Mouse (Mus musculus): ENCODE measurements around the gene Sertad1. TPM values are rescaled to one million over a fixed set of nuclear protein-coding genes. Genes with fewer than 3 reads are reported as not detected.
A peak's percentile ranks its signal among the peaks of the same experiment; 100 is the strongest.

Gene Sertad1
- 35.3 and 36.7 TPM in 2 replicates for polyA plus RNA-seq (2015; fragmentation: Nextera tagmentation; extraction: Ambion mirVana)

DNA sequence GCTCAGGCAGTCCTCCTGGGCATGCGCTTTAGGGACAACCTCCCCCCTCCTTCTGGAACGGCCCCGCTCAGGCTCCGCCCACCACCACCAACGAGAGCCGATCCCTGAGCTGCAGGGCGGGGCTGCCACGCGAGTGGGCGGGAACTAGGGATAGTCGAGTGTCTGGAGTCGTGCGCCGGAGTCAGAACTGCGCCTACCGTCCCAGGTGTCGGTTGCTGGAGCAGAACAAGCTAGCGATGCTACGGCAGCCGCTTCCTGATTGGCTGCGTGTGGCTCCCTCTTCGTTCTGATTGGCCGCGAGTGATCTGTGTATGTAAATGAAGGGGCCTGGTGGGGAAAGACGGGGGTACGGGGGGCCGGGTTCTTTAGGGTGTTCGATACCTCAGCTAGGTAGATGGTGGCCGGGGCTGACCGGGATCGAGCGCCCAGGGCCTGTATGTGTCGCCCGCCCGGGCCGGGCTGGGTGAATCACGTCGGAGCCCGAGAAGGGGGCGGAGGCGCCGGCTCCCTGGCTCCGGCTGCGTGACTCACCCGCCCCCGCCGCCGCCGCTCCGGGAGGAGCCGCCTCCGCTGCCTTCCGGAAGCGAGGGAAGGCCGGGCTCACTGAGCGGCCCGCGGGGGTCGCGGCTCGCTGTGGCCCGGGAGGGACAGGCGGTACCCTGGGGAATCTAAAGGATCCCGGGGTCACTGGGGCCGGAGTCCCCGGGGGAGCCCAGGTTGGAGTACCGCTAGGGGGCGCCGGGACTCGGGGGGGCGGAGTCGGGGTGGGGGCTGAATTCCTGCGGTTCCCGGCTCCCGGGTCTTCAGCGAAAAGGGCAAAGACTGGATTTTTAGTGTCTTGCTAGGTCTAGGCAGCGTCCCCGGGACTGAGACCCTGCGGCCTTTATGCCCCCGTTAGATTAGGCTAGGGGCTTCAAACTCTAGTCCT lies at the start of gene Sertad1:
Sertad1 (plus strand) TSS at position 141 of the 928 bp plus-strand sequence.
- Histone ChIP-seq H3K36me3 (peaks cover 9% of the 10 kb centered on the region; the same call in 1 of the 2 replicates), H3K9ac (peak within 1 kb of the TSS; percentile 81), H3K9me3 (no peaks in the 10 kb centered on the region), H3K4me1 (peaks cover 35% of the 10 kb centered on the region), H3K4me3 (replicated peaks) (peak within 1 kb of the TSS; percentile 79), H3K27me3 (replicated peaks) (no peaks in the 10 kb centered on the region), H3K4me2 (peak within 1 kb of the TSS; percentile 79), H3K27ac (peak within 1 kb of the TSS; percentile 99)
- ATAC-seq (ENCODE audit: insufficient read depth, low FRiP score, low read depth), result peak; percentile 91
- under 1% methylated on average over 74 of the region's 80 CpGs for WGBS

DNA sequence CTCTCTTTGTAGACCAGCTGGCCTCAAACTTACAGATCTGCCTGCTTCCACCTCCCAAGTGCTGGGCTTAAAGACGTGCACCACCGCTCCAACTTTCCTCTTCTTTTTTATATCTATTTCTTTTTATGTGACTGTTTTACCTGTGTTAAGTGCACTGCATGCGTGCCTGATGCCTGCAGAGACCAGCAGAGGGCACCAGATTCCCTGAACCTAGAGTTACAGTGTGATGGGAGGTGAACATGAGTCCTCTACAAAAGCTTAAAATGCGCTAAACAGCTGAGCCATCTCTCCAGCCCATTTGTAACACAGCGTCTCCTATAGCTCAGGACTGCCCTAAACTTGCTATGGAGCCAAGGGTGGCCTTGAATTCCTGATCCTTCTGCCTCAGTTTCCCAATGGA lies 49.2 kb upstream of the Sertad1 start:
- 0 out of 2 replicates have a peak, but pooled peaks cover 3% of the 10 kb centered on the region for H3K4me1 ChIP-seq
- H3K9me3 ChIP-seq, result no peaks in the 10 kb centered on the region
- 58% methylated on average over 5 of the region's 5 CpGs for WGBS
- H3K4me3 ChIP-seq (replicated peaks), result no peak overlapping the region
- peaks cover 10% of the 10 kb centered on the region for H3K27me3 ChIP-seq (replicated peaks)
- no peaks in the 10 kb centered on the region for H3K36me3 ChIP-seq
- H3K27ac ChIP-seq, result no peak overlapping the region
- no peak overlapping the region for H3K4me2 ChIP-seq
- ATAC-seq (ENCODE audit: insufficient read depth, low FRiP score, low read depth), result no peak
- no peak overlapping the region for H3K9ac ChIP-seq

DNA sequence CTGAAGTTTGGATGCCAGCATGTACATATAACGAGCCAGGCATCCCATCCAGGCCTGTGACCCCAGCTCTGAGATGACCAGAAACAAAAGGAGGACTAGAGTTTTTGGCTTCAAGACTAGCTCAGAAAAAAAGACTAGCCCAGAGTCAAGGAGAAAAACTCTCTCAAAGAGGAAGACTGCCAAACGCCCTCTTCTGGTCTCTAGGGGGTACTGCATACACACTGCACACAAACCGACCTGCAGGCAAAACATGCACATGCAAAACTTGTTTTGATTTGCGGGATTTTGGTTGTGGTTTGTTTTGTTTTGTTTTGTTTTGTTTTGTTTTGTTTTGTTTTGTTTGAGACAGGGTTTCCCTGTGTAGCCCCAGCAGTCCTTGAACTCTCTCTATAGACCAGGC lies 46.7 kb upstream of the Sertad1 start:
- Histone ChIP-seq H3K9ac (no peak overlapping the region), H3K27ac (no peak overlapping the region), H3K27me3 (replicated peaks) (0 out of 2 replicates have a peak, but pooled peaks cover 3% of the 10 kb centered on the region), H3K4me2 (no peak overlapping the region), H3K4me3 (replicated peaks) (no peak overlapping the region), H3K4me1 (no peaks in the 10 kb centered on the region), H3K36me3 (no peaks in the 10 kb centered on the region), H3K9me3 (no peaks in the 10 kb centered on the region)
- no peak for ATAC-seq (ENCODE audit: insufficient read depth, low FRiP score, low read depth)
- 75% methylated on average over 4 of the region's 4 CpGs for WGBS

DNA sequence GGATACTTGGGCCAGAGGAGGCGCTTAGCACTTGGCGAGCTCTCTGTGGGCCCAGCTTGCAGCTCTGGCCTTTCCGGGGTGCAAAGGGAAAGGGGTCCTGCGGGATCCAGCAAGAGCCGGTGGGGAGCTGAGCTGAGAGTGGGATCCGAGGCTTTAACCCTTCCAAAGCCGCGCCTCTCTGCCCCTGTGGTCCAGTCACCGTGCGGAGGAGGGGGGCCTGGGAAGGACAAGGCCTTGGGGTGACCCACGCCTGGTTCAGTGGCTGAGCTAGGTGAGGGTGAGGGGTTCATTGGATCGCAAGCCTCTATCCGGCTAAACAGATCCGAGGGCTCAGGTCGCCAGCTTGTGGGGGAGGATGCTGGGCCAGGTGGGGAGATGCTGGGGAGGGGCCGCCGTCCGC lies 40.7 kb upstream of the Sertad1 start:
- H3K36me3 ChIP-seq, result no peaks in the 10 kb centered on the region

DNA sequence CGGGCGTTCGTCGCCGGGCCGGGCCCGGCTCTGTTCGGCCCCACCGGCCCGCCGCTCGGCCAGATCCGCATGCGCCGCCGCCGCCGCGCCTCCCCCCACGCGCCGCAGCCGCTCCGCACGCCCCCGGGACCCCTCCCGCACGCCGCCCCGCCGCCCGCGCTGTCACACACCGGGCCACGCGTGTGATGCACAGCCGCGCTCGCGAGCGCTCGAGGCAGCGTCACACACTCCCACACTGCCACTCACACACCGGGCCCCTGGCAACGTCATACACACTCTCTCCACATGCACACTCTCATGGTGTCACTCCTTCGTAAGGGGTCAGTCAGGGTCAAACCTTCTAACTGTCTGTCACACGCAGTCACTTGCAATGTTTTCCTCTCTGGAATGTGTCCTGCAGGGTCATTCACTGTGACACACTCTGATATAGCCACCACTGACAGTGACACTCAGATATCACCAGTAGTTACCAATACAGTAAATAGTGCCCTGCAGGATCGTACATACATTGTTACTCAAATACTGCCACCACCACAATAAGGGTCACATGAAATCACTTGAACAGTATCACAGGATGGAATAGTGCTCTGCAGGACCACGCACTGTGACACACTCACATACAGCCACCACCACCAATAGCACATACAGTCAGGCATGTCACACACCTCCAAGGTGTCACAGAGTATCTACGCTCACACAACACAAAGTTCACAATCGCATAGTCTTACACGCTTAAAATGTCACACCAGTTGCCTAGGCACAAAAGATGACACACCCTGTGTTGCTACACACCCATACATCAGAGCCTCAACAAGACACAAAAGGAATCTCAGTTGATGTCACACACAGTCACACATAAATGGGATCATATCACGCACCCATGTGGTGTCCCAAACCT lies 39.9 kb upstream of the Sertad1 start:
- Histone ChIP-seq H3K4me2 (peak overlapping the region; percentile 98), H3K27me3 (replicated peaks) (peaks cover 22% of the 10 kb centered on the region), H3K4me1 (peaks cover 18% of the 10 kb centered on the region), H3K9me3 (no peaks in the 10 kb centered on the region), H3K9ac (peak overlapping the region; percentile 22; the same call in 1 of the 2 replicates), H3K4me3 (replicated peaks) (peak overlapping the region; percentile 60), H3K36me3 (no peaks in the 10 kb centered on the region), H3K27ac (no peak overlapping the region)
- 9% methylated on average over 42 of the region's 53 CpGs for WGBS
- peak; percentile 0; the same call in 1 of the 2 replicates for ATAC-seq (ENCODE audit: insufficient read depth, low FRiP score, low read depth)

More for the DNA sequence above, 40.7 kb upstream of the Sertad1 start:
- 6% methylated on average over 18 of the region's 18 CpGs for WGBS
- H3K27me3 ChIP-seq (replicated peaks), result peaks cover 22% of the 10 kb centered on the region
- peaks cover 18% of the 10 kb centered on the region for H3K4me1 ChIP-seq
- peak overlapping the region; percentile 98 for H3K4me2 ChIP-seq
- no peaks in the 10 kb centered on the region for H3K9me3 ChIP-seq
- no peak for ATAC-seq (ENCODE audit: insufficient read depth, low FRiP score, low read depth)
- H3K9ac ChIP-seq, result peak overlapping the region; percentile 22; the same call in 1 of the 2 replicates
- H3K4me3 ChIP-seq (replicated peaks), result peak overlapping the region; percentile 49
- no peak overlapping the region for H3K27ac ChIP-seq

DNA sequence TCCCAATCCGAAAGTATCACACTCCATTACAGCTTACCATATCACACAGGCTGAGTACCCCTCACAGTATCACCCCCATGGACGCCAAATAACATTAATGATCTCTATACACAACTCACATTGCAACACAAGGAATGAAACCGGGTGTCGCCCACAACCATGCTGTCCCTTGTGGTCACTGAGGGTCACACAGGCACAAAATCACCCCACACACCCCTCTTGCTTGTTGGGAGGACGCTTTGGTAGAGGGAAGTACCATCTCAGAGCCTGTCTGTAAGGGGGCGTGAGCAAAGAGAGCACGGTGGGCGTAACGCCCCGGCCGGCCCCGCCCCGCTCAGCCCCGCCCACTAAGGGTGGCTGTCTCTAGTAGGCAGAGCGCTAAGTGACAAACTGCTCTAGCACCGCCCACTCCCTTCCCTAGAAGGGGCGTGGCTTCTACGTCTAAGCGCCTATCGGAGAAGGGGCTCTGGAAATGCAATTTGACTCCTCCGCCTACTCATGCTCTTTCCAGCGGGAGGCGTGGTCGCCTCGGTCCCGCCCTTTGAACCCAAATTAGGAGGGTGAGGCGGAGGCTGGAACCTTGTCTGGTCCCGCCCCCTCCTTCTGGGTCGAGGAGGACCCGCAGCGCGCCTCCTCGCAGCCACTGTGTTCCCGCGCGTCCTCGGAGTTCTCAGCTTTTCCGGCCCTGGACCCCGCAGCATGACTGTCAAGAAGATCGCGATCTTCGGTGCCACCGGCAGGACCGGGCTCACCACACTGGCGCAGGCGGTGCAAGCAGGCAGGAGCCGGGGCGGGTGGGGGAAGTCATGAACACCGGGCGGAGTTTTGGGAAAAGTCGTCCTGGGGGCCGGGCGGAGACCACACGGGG lies 39.1 kb upstream of the Sertad1 start, which contains the start of the genes Sptbn4 and Blvrb:
Sptbn4 (minus strand) TSS at position 268 of the 868 bp plus-strand sequence.
Blvrb (plus strand) TSS at position 560 of the 868 bp plus-strand sequence.
- Histone ChIP-seq H3K9me3 (no peaks in the 10 kb centered on the region), H3K4me1 (peaks cover 18% of the 10 kb centered on the region), H3K4me2 (peak within 1 kb of the TSS; percentile 98), H3K4me3 (replicated peaks) (peak within 1 kb of the TSS; percentile 60), H3K27ac (peak within 1 kb of the TSS; percentile 37; the same call in 1 of the 2 replicates), H3K9ac (peak within 1 kb of the TSS; percentile 53), H3K27me3 (replicated peaks) (peaks cover 22% of the 10 kb centered on the region), H3K36me3 (no peaks in the 10 kb centered on the region)
- 2% methylated on average over 54 of the region's 54 CpGs for WGBS
- peak; percentile 90 for ATAC-seq (ENCODE audit: insufficient read depth, low FRiP score, low read depth)

DNA sequence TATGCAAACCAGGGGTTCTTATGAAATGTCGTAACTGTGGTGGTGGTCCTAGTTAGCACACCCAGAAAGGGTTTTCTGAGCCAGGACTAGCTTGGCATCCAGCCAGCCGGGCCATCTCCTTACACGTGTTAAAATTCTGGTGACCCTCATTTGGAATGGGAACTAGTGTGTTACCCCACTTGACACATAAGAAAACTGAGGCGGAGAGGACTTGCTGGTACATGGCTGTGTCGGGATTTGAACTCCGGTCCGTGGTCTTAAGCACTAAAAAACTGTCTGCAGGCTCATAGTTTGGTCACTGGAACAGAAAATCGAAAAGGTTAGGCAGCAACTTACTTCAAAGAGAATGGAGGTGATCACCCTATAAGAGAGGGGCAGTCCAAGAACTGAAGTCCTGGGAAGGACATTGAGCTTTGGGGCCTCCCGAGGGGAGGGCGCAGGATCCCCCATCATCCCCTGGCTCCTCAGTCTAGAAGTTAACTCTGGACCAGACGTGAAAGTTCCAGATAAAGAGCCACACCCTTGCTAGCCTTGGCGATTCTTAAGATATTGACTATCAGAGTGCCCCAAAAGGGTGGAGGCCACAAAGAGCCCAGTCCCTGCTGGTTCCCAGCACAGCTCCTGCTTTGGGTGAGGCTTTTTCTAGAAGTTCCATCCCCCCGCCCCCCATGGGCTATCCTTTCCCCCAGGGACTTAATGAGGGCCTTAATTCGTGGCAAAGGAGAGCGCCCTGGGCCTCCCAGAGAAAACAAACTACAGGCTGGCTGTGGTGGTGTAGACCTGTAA lies 38.1 kb upstream of the Sertad1 start:
- peak; percentile 45 for ATAC-seq (ENCODE audit: insufficient read depth, low FRiP score, low read depth)
- H3K27me3 ChIP-seq (replicated peaks), result peaks cover 22% of the 10 kb centered on the region
- peaks cover 18% of the 10 kb centered on the region for H3K4me1 ChIP-seq
- H3K9me3 ChIP-seq, result no peaks in the 10 kb centered on the region
- H3K4me2 ChIP-seq, result peak overlapping the region; percentile 98
- WGBS, result 48% methylated on average over 15 of the region's 15 CpGs
- H3K9ac ChIP-seq, result peak overlapping the region; percentile 53; the same call in 1 of the 2 replicates
- H3K4me3 ChIP-seq (replicated peaks), result peak overlapping the region; percentile 60
- peak overlapping the region; percentile 37; the same call in 1 of the 2 replicates for H3K27ac ChIP-seq
- H3K36me3 ChIP-seq, result no peaks in the 10 kb centered on the region

DNA sequence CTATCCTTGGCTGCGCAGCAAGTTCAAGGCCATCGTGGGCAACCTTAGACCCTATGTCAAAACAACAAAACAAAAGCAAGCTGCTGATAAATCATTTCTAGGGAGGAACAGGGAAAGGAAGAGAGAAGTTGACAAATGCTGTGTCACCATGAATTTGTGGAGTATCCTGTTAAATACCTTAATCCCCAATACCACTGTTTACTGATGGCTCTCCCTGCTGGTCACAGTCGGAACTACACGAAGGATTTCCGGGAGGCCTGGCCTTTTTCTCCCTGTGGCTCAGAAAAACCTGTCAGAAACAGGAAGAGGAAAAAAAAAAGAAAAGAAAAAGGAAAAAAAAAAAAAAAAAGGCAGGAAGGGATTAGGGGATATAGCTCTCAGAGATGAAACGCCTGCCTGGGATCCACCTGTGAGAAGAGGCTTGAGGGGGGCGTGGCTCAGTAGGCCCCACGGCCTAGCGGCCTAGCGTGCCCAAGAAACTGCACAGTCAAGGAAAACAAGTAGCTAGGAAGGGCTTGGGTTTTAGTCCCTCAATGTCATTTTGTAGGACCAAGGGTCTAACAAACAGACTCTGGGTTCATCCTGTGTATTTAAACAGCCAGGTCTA lies 37.4 kb upstream of the Sertad1 start:
- Histone ChIP-seq H3K4me1 (peaks cover 18% of the 10 kb centered on the region), H3K27ac (0 out of 2 replicates have a peak overlapping the region, but pooled peaks have one; percentile 37), H3K36me3 (no peaks in the 10 kb centered on the region), H3K4me3 (replicated peaks) (peak overlapping the region; percentile 60; the same call in 1 of the 2 replicates), H3K9ac (no peak overlapping the region), H3K27me3 (replicated peaks) (peaks cover 22% of the 10 kb centered on the region), H3K4me2 (peak overlapping the region; percentile 98; the same call in 1 of the 2 replicates), H3K9me3 (no peaks in the 10 kb centered on the region)
- ATAC-seq (ENCODE audit: insufficient read depth, low FRiP score, low read depth), result no peak
- WGBS, result 57% methylated on average over 10 of the region's 10 CpGs

DNA sequence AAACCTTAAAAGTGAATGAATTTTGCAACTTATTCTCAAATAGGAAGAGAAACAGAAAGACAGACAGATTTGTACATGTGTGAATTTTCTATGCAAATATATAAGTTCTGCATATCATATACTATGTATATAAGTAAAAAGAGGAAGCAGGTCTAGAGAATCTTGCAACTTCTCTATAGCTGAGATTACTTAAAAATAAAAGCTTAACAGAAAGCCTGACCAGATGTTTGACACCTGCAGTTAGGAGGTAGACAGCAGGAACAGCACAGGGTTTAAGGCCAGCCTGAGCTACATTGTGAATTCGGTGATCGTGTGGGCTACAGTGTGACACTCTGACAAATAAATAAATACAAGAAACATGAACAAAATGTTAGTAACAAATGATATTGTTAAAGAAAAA lies 35.4 kb upstream of the Sertad1 start:
- ATAC-seq (ENCODE audit: insufficient read depth, low FRiP score, low read depth), result no peak
- no peak overlapping the region for H3K9ac ChIP-seq
- H3K4me2 ChIP-seq, result no peak overlapping the region
- no peaks in the 10 kb centered on the region for H3K9me3 ChIP-seq
- H3K27me3 ChIP-seq (replicated peaks), result peaks cover 9% of the 10 kb centered on the region
- no peak overlapping the region for H3K27ac ChIP-seq
- H3K36me3 ChIP-seq, result no peaks in the 10 kb centered on the region
- H3K4me3 ChIP-seq (replicated peaks), result no peak overlapping the region
- H3K4me1 ChIP-seq, result peaks cover 13% of the 10 kb centered on the region
- WGBS, result 91% methylated on average over 2 of the region's 2 CpGs
